ENCODE assay signal across 9 mouse cellular contexts in genomic region chr1:64066320-64067254, GRCm38 (mm10). TPM values are rescaled to one million over a fixed set of nuclear protein-coding genes. Genes with fewer than 3 reads are reported as not detected.
DNase-seq lines count a peak whose midpoint lies in the region; ATAC-seq and TF ChIP-seq lines count a peak whose summit lies in the region.
"Had no signal": no experiment of that assay in that cellular context is flagged by ENCODE, and none has a peak within 500 bp of the region (broad histone marks: within the 10 kb centered on the region; RNA-seq: fewer than 3 reads in every experiment).

No protein-coding gene starts in this region.

- no peak for TF ChIP-seq CTCF in stomach, postnatal 0 days (IDR thresholded peaks at IDR 0.05; ENCODE audit: low read depth)

- 65% methylated on average over 10 of the region's 10 CpGs for WGBS in stomach, embryonic 14.5 days
- 62% methylated on average over 10 of the region's 10 CpGs for WGBS in stomach, postnatal 0 days
- WGBS in hindbrain, embryonic 16.5 days, result 14% methylated on average over 10 of the region's 10 CpGs
- WGBS in midbrain, embryonic 12.5 days, result 12% methylated on average over 10 of the region's 10 CpGs

- no peak overlapping the region for H3K9ac ChIP-seq in stomach, embryonic 14.5 days (replicated peaks; ENCODE audit: low read depth, low read length)
- H3K9ac ChIP-seq in stomach, postnatal 0 days (ENCODE audit: low read length), result no peak overlapping the region
- peak overlapping the region; percentile 27 for H3K9ac ChIP-seq in hindbrain, embryonic 16.5 days (ENCODE audit: low read depth, low read length)
- H3K9ac ChIP-seq in midbrain, embryonic 12.5 days (replicated peaks), result no peak overlapping the region; the same call in 1 of the 2 replicates
- H3K9ac ChIP-seq: liver, embryonic 13.5 days had no signal

- TF ChIP-seq EP300 in stomach, postnatal 0 days (optimal IDR thresholded peaks at IDR 0.05), result no peak

- no peaks in the 10 kb centered on the region for H3K36me3 ChIP-seq in stomach, embryonic 14.5 days (ENCODE audit: control insufficient read depth, insufficient read depth, low read length)
- H3K36me3 ChIP-seq in stomach, postnatal 0 days (ENCODE audit: control insufficient read depth, insufficient read depth, low read length), result peaks cover 4% of the 10 kb centered on the region; the same call in 1 of the 2 replicates
- H3K36me3 ChIP-seq in hindbrain, embryonic 16.5 days (ENCODE audit: control insufficient read depth, insufficient read depth, low read length), result no peaks in the 10 kb centered on the region
- no peaks in the 10 kb centered on the region for H3K36me3 ChIP-seq in midbrain, embryonic 12.5 days
- H3K36me3 ChIP-seq: liver, embryonic 13.5 days had no signal

- no peaks in the 10 kb centered on the region for H3K9me3 ChIP-seq in stomach, embryonic 14.5 days (ENCODE audit: control insufficient read depth, low read depth, low read length)
- no peaks in the 10 kb centered on the region for H3K9me3 ChIP-seq in stomach, postnatal 0 days (ENCODE audit: control insufficient read depth, low read length)
- H3K9me3 ChIP-seq in hindbrain, embryonic 16.5 days (ENCODE audit: control insufficient read depth, low read length), result no peaks in the 10 kb centered on the region
- no peaks in the 10 kb centered on the region for H3K9me3 ChIP-seq in midbrain, embryonic 12.5 days
- H3K9me3 ChIP-seq: liver, embryonic 13.5 days had no signal

- H3K4me3 ChIP-seq in stomach, embryonic 14.5 days (ENCODE audit: low read depth, low read length), result no peak overlapping the region
- H3K4me3 ChIP-seq in stomach, postnatal 0 days (ENCODE audit: low read depth, low read length), result no peak overlapping the region
- H3K4me3 ChIP-seq in hindbrain, embryonic 16.5 days (ENCODE audit: low read length), result no peak overlapping the region
- no peak overlapping the region for H3K4me3 ChIP-seq in midbrain, embryonic 12.5 days
- H3K4me3 ChIP-seq: liver, embryonic 13.5 days had no signal

- no peaks in the 10 kb centered on the region for H3K4me1 ChIP-seq in stomach, embryonic 14.5 days (ENCODE audit: control insufficient read depth, insufficient read depth, low read length)
- H3K4me1 ChIP-seq in stomach, postnatal 0 days (replicated peaks; ENCODE audit: control insufficient read depth, insufficient read depth), result no peaks in the 10 kb centered on the region
- peaks cover 55% of the 10 kb centered on the region for H3K4me1 ChIP-seq in hindbrain, embryonic 16.5 days (ENCODE audit: control insufficient read depth, insufficient read depth, low read depth, low read length)
- H3K4me1 ChIP-seq in midbrain, embryonic 12.5 days, result peaks cover 73% of the 10 kb centered on the region
- H3K4me1 ChIP-seq: liver, embryonic 13.5 days had no signal

- no peak for DNase-seq in stomach, postnatal 0 days (ENCODE audit: low spot score)
- peak; percentile 81 for DNase-seq in telencephalon, adult 2 months (ENCODE audit: low read depth, low spot score)
- DNase-seq in gastrocnemius, postnatal 10 days, result no peak
- no peak for DNase-seq in cerebellum, adult 8-10 months
- no peak for DNase-seq in spleen, postnatal 36 days (ENCODE audit: low spot score in 2 of 2)
- DNase-seq: liver, embryonic 13.5 days had no signal

- no peak overlapping the region for H3K27ac ChIP-seq in stomach, embryonic 14.5 days (ENCODE audit: low read length)
- H3K27ac ChIP-seq in stomach, postnatal 0 days (replicated peaks), result no peak overlapping the region
- H3K27ac ChIP-seq in hindbrain, embryonic 16.5 days (ENCODE audit: low read depth, low read length), result peak overlapping the region; percentile 78
- peak overlapping the region; percentile 85 for H3K27ac ChIP-seq in midbrain, embryonic 12.5 days (replicated peaks)
- H3K27ac ChIP-seq: liver, embryonic 13.5 days had no signal

- peak; percentile 69; the same call in 1 of the 2 replicates for ATAC-seq in stomach, embryonic 14.5 days (ENCODE audit: insufficient number of reproducible peaks, insufficient read depth, low FRiP score, low read depth)
- no peak for ATAC-seq in stomach, postnatal 0 days (ENCODE audit: low FRiP score, low TSS enrichment)
- peak; percentile 92 for ATAC-seq in hindbrain, embryonic 16.5 days
- ATAC-seq in midbrain, embryonic 12.5 days (ENCODE audit: low FRiP score, low read depth), result peak; percentile 97

- H3K27me3 ChIP-seq in stomach, embryonic 14.5 days (ENCODE audit: control insufficient read depth, insufficient read depth, low read length), result no peaks in the 10 kb centered on the region
- H3K27me3 ChIP-seq in stomach, postnatal 0 days (ENCODE audit: control insufficient read depth, insufficient read depth, low read length), result no peaks in the 10 kb centered on the region
- H3K27me3 ChIP-seq in hindbrain, embryonic 16.5 days (replicated peaks; ENCODE audit: control insufficient read depth, insufficient read depth, low read length), result no peaks in the 10 kb centered on the region
- peaks cover 9% of the 10 kb centered on the region; the same call in 1 of the 2 replicates for H3K27me3 ChIP-seq in midbrain, embryonic 12.5 days
- H3K27me3 ChIP-seq: liver, embryonic 13.5 days had no signal

- H3K4me2 ChIP-seq in stomach, embryonic 14.5 days (replicated peaks; ENCODE audit: low read depth, low read length), result no peak overlapping the region
- no peak overlapping the region for H3K4me2 ChIP-seq in stomach, postnatal 0 days (replicated peaks; ENCODE audit: low read depth)
- H3K4me2 ChIP-seq in hindbrain, embryonic 16.5 days (ENCODE audit: low read length), result peak overlapping the region; percentile 42
- H3K4me2 ChIP-seq in midbrain, embryonic 12.5 days (replicated peaks), result peak overlapping the region; percentile 33
- H3K4me2 ChIP-seq: liver, embryonic 13.5 days had no signal

RNA-seq across cellular contexts. Expression of gene Klf7, which starts 55.5 kb away (rescaled TPM):
- 24.6 and 31.2 TPM in 2 replicates for polyA plus RNA-seq in stomach, embryonic 14.5 days (2014; fragmentation: Nextera tagmentation; extraction: Ambion mirVana)
- 15.4 and 16.4 TPM in 2 replicates for polyA plus RNA-seq in stomach, postnatal 0 days (2015; fragmentation: Nextera tagmentation; extraction: Ambion mirVana)
- polyA plus RNA-seq in hindbrain, embryonic 16.5 days (2015; fragmentation: Nextera tagmentation; extraction: Ambion mirVana), result 118 and 127 TPM in 2 replicates
- 40.8 and 41.1 TPM in 2 replicates for polyA plus RNA-seq in midbrain, embryonic 12.5 days (2016; fragmentation: Nextera tagmentation; extraction: Ambion mirVana)
- total RNA-seq in gastrocnemius, postnatal 10 days (2021), result 10 to 100 TPM; 13.6 to 17.3 TPM

Comparison
In these comparisons a context has a peak if more than half of its experiments do, and no peak if none do; other contexts are left out.
1. H3K27ac ChIP-seq: peak in hindbrain, embryonic 16.5 days (single experiment) and midbrain, embryonic 12.5 days (single experiment); none in stomach, embryonic 14.5 days (single experiment) and stomach, postnatal 0 days (single experiment).
2. H3K4me2 ChIP-seq: peak in hindbrain, embryonic 16.5 days (single experiment) and midbrain, embryonic 12.5 days (single experiment); none in stomach, embryonic 14.5 days (single experiment) and stomach, postnatal 0 days (single experiment).